Mouse (Mus musculus) spleen, adult 12 weeks (tissue): ENCODE results near the gene Retreg3.
A peak's percentile ranks its signal among the peaks of the same experiment; 100 is the strongest.

ENCODE experiments used
- DNase-seq: peaks from one replicate; pipeline ENCODE4 v3.0.0; 2022; ENCODE audit warnings: low spot score

The Retreg3 gene

DNA sequence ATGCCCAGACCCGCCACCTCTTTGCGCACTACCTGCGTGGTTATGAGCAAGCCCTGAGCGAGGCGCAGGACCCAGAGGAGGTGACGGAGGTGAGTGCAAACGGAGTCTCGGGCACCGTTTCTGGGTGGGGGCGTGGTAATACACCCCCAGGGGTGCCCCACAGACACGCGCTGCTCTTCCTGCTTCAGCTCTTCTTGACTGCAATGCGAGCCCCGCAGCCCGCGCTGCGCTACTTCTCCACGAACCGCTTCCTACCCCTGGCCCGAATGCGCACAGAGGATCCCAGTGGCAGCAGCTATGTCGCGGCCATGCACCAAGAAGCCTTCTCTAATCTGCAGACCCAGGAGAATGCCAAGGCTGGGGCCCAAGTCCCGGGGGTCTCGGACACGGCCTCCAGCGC, 39.9 kb downstream of the Retreg3 start:
- no peak for DNase-seq

DNA sequence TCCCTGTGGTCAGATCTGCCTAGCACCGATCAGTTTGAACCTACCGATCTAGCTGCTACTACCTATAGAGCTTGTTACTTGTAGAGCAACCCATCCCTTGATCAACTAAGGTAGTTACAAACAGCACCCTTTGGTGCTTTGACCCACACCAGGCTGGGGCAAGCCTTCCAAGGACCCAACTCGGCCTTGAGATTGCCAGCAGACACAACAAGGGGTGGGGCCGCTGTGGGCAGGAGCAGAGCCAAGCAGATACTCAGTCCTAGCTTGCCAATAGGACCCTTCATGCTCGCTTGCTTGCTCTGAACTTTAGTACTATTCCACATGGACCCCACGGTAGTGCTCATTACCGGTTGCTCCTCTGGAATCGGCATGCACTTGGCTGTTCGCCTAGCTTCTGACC, 41.6 kb downstream of the Retreg3 start, which contains the start of gene Hsd17b1:
TSS of gene Hsd17b1 (plus strand) at position 291 of the 400 bp plus-strand sequence.
- DNase-seq, result no peak

DNA sequence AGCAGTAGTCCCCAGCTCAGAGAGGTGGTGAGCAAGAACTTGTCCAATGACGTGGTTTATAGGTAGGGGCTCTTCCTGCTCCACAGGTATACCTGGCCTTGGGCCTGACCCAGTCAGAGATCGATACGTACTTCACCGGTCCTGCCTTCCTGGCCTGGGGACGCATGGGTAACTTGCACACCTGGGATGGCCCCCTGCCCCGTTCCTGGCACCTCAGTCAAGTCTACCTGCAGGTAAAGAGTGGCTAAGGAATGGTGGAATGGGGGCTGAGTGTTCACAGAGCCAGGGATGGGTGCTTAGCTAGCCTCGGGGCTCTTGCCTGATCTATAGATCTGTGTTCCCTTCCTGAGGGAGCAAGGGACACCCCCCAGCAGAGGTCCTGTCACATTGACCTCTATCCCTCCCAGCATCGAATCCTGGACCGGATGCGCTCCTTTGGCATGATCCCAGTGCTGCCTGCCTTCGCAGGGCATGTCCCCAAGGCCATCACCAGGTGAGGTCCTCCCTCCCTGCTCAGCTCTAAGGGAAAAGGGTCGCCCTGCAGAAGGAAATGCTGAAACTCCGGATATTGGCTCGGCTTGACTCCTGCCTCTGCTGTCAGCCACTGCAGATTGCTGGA, 47.8 kb downstream of the Retreg3 start:
- DNase-seq, result no peak

DNA sequence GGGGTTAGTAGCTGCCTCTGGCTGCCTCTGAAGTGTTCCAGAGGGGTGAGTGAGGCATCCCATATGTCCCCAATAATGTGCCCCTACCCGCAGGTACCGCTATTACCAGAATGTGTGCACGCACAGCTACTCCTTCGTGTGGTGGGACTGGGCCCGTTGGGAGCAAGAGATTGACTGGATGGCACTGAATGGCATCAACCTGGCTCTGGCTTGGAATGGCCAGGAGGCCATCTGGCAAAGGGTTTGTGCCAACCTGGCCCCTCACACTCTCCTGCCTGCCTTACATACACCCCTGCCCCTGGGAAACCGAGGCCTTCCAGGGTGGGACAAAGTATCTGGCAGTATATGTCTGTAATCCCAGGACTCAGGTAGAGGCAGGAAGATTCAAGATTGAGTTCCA, 48.7 kb downstream of the Retreg3 start:
- DNase-seq, result no peak

DNA sequence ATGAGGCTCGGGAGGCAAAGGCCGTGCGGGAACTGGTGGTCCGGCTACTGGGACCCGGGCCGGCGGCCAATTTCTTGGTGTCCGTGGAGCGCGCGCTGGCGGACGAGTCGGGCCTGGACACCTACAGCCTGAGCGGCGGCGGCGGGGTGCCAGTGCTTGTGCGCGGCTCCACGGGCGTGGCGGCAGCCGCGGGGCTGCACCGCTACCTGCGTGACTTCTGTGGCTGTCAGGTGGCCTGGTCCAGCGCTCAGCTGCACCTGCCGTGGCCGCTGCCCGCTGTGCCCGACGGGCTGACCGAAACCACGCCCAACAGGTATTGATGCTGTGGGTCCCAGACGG, 49.5 kb downstream of the Retreg3 start:
- no peak for DNase-seq

DNA sequence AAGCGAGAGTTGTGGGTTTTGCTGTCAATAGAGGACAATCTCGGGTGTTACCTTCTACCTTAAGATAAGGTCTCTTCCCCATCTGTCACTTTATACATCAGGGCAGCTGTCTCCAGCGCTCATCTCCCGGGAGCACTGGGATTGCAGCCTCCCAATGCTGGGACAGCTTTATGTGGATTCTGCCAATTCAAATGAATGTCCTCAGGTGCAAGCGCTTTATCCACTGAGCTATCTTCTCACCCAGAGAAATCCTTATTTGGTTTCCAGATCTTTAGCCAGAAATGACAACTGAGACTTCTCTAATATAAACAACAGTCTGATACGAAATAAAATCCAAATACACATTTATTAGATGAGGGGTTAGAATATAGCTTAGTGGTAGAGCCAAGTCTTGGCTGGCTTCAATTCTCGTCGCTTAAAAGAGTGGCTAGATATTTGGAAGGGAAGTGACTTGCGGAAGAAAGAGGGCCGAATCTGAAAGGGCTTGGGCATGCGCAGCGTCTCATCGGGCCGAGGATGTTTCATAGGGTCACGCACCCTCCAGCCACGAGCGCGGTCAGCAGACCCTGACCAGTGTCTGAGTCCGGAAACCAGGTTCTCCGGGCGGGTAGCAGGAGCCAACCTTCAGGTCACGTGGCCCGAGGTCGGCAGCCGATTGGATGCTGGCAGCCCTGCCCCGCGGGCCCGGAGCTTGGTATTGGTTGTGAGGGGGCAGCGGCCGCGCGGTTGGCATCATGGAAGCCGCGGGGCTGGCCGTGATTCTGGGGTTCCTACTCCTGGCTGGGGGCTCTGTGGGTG, 50.1 kb downstream of the Retreg3 start, which contains the start of gene Naglu:
TSS of gene Naglu (plus strand) at position 622 of the 798 bp plus-strand sequence.
- peak; percentile 89 for DNase-seq

DNA sequence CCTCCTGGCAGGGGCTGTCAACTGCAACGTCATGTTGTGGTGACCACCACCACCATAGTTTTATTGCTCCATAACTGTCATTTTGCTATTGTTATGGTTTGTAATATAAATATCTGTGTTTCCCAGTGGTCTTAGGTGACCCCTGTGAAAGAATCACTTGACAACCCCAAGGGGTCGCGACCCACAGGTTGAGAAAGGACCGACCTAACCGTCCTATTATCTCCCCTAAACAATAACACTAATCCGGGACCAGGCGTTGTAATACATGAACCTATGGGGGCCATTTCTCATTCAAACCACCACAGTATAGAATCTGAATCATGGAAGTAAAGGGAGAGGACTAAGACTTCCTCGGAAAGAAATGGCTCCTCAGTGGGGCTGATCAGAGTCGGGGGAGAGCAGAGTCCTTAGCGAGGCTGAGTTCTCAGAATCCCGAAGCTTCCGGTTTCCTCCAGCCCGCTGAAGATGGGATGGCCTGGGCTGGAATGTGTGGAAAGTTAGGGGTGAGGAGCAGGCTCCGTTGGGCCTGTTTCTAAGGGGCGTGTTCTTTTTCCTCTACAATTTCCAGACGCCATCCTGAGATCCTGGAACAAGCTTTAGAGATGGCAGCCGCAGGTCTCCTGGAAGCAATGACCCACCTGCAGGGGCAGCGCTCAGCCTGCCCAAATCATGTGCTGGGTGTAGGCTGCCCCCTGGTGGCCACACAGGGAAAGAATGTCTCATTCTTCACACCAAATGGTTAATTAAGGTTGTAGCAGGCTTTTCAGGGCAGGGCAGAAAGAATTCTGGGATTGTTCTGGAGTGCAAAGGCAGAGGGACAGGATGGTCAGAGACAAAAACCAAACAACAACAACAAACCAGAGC, 52.9 kb downstream of the Retreg3 start:
- peak; percentile 70 for DNase-seq

DNA sequence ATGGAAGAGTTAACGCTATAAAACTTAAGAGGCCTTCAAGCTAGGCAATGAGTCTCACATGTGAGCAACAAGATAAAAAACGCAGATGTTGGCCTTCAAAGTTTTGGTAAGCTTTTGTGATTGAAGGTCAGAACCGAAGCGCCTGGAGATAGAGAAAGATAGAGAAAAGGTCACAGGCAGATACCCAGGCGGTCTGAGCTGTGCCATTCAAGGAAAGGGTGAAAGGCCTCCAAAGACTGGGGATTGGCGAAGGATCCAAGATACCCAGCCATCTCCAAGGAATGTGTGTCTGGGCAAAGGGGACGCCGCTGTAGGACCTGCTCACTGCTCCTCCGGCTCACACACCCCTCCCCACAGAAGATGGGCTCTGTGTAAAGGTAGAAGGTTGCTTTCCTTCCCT, 54.7 kb downstream of the Retreg3 start:
- DNase-seq, result no peak

DNA sequence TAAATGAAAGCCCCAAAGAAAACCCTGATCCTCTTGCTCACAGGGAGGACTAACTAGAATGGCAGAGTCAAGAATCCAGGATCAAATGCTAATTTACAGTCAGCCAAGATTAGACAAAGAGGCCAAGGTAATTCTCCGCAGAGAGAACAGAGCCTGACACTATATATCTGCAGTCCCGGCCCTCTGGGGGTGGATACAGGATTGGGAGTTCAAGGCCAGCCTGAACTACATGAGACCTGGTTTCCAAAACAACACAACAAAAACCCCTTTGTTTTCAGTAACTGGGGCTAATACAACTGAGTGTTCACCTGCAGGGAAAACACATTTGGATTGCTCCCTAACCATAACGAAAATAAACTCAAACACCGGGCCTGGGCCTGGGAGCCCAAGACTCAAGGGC, 55.2 kb downstream of the Retreg3 start:
- no peak for DNase-seq

DNA sequence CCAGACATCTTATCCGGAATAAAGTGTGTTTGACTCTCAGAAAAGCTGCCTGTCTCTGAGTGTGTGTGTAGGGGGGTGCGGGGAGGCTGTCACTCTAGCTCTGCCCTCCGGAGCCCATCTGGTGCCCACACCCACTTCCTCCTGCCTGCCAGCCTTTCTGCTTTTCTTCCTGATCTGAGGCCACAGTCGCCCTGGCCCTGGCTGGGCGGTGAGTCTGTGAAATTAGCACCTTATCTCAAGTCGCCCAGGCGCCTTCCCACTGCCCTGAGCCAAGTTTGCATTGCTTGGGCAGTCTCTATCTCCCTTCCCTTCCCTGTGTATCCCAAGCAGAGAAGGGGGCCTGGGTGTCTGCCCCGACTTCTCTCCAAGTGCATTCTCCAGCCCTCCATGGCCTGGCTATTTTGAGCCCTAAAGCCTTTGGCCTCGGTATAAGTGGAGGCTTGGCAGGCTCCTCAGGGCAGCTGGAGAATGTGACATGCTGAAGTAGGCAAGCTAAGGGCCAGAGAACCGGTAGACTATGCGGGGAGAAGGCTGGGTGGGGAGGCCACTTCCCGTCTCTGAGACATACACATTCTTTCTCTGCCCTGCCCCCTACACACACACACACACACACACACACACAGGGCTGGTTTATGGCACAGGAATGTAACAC, 55.9 kb downstream of the Retreg3 start:
- DNase-seq, result peak; percentile 79

DNA sequence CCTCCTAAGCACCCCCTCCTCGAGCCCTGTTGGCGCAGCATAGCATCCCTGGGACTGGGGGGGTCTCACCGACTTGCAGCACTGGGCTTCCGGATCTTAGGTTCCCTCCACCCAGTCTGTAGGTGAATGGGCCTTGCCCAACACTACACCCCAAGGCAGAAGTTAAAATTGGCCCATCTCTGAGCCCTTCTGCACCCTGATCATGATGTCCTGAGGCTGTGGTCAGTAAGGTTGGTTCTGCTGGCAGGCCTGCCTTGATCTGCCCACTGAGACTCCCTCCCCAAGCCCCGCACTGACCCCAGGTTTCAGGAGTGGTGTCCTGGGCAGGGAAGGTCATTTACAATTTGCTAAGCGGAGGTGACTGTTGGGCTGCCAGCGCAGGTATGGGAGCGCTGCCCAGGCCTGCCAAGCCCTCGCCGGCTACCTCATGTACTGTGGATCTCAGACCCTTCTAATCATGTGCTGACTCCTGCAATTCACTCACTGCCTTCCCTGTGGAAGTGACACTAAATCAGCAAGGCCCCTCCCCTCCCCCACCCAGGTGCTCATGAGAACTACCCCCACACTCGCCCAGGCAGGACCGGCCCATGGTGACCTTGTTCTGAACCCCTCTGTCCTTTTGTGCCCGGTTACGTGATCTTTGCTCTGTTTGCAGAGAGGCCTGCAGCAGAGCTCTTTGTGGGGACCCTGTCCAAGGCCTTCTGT, 56.6 kb downstream of the Retreg3 start:
- no peak for DNase-seq

DNA sequence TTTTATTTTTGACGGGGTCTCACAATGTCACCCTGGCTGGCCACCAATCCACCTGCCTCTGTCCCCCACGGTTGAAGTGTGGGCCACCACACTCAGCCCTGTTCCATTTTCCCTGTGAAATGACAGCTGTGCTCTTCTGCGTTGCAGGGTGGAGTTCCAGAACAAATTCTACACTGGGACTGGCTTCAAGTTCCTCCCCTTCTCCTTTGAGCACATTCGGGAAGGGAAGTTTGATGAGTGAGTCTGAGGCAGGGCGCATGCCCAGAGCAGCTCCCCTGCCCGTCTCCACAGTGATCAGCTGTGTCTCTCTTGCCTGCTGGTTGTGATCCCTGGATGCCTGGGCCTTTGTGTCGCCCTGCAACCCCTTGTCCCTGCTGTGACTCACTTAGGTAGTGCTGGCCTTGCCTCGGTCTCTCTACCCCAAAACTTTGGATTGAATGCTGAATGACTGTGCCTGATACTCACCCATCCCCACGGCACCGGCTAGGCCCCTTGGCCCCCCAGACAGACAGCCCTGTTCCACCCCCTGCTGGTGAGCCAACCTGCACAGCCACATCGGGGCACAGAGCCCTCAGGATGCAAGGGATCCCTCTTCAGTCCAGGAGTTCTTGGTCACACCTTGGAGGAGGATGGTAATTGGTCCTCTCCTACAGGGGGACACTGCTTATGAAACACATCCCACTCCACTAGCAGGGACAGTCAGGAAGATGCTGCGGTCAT, 57.4 kb downstream of the Retreg3 start:
- no peak for DNase-seq

DNA sequence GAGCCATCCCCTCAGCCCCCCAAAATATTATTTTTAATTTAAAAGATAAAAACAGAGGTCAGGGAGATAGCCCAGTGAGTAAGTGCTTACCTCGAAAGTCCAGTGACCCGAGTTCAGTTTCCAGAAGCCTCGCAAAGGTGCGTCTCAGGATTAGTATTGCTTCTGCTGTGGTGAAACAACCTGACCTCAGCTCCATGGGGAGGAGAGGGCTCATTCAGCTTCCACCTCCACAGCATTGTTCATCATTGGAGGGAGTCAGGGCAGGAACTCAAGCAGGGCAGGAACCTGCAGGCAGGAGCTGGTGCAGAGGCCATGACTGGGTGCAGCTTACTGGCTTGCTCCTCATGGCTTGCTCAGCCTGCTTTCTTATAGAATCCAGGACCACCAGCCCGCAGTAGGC, 58.6 kb downstream of the Retreg3 start:
- no peak for DNase-seq

DNA sequence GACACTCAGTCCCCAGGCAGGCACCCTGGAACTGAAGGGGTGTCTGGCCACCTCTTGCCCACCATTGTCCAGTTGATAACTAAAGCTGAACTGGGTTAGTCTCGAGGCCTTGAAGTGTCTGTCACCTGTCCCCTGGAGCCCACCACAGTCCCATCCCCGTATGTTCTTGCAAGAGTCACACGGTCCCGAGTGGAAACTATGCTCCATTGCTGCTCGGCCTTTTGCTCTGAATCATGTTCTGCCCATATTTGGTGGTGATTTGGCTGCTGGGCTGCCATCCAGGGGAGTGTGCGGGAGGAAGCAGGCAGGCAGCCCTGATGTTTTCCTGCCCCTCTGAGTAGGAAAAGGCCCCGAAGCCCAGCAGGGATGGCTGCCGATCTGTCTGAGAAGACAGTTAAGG, 59.6 kb downstream of the Retreg3 start:
- DNase-seq, result no peak

DNA sequence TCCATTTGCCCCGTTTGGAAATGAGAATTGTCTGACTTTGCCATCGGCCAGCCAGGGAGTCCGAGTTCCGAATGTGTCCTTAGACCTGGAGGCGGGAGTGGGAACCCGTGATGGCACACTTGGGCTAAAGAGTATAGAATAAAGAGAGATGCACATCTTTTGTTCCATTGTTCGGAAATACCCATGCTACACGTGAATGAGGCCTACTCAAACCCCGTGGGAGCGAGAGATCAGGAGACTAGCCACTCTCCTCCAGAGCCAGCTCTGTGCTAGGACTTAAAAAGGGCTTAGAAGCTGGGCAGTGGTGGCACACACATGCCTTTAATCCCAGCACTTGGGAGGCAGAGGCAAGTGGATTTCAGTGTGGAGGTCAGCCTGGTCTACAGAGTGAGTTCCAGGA, 60.2 kb downstream of the Retreg3 start:
- DNase-seq, result no peak

DNA sequence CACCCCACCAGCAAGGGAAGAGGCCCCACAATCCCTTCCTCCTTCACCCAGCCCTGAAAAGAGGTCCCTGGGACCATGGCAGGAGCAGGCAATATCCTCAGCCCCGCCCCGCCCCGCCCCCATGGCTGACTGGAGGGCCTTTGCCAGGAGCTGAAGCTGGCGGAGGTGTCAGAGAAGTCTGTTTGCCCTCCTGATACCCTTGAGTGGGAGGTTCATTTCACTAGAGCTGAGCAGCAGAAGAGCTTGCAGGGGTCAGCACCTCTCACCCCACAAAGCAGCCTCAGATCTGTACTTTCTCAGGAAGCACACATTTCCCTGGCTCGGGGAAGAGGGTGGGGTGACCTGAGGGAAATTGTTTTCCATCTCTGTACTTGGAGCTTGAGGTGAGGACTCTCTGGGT, 61.0 kb downstream of the Retreg3 start:
- no peak for DNase-seq

DNA sequence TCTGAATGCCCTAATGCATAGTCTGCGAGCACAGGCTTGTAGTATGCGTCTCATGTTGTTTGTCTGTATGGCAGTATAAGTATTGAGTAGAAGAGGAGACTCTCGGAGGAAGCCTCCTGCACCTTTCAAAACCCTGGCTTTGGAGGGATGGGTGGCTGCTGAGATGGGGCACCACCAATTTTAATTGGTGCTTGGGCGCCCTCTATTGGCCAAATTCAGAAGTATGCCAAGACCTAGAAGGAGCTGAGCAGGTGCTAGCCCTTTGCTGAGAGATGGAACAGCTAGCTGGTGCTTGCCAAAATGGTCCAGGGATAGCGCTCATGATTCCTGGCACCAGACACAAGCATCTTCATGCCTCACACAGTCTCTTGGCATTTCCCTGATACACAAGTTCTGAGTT, 61.8 kb downstream of the Retreg3 start:
- peak; percentile 76 for DNase-seq

DNA sequence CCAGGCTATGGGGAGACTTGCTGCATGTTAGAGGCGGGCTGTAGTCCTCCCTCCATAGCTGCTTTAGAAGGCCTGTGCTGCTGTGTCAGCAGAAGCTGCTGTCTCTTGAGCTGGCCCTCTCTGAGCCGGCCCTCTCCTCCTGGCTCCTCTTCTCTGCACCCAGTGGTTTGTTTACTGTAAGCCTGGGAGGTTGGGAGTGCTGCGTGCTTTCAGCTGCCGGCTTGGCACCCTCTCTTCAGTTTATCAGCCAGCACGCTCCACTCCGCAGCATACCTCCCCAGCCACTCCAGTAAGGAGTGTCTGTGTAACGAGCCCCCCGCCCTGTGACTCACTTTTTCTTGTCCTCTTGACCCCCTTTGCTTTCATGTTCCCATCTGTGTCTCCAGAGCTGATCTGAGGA, 62.8 kb downstream of the Retreg3 start:
- no peak for DNase-seq

DNA sequence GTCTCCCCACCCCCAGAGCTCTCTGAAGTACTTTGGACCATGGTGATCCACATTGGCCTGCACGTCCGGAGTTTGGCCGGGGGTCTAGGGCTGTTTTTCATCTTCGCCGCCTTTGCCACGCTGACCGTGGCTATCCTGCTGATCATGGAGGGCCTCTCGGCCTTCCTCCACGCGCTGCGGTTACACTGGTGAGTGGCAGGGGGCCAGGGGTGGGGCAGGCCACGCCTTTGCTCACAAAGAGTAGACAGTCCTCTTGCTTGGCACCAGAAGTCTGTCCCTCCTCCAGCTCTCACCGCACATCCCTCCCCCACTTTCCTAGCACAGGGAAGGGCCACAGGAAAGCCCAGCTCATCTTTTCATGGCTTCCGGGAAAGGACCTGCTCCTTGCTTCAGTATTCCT, 64.3 kb downstream of the Retreg3 start:
- no peak for DNase-seq

DNA sequence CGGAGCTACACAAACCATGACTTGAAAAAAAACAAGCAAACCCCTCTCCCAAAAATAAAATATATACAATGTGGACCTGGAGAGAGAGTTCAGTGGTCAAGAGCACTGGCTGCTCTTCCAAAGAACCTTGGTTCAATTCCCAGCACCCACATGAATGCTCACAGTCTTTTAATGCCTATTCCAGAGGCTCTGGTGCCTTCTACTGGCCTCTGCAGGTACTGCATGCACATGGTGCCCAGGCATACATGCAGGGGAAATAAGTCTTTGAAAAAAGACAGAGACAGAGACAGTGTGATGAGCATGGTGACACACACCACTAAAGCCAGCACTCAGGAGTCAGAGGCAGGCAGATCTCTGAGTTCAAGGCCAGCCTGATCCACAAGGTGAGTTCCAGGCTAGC, 65.7 kb downstream of the Retreg3 start:
- DNase-seq, result no peak
